Mouse (Mus musculus) adrenal gland (tissue): Measurements from ENCODE around the gene Foxp1.

ENCODE experiments used
- intact Hi-C: fragments of 180-260 bp; cut with DNase I; formaldehyde crosslinking; loops from one replicate; pipeline ENCODE4 v1.15.1; 2025

Foxp1 gene

DNA sequence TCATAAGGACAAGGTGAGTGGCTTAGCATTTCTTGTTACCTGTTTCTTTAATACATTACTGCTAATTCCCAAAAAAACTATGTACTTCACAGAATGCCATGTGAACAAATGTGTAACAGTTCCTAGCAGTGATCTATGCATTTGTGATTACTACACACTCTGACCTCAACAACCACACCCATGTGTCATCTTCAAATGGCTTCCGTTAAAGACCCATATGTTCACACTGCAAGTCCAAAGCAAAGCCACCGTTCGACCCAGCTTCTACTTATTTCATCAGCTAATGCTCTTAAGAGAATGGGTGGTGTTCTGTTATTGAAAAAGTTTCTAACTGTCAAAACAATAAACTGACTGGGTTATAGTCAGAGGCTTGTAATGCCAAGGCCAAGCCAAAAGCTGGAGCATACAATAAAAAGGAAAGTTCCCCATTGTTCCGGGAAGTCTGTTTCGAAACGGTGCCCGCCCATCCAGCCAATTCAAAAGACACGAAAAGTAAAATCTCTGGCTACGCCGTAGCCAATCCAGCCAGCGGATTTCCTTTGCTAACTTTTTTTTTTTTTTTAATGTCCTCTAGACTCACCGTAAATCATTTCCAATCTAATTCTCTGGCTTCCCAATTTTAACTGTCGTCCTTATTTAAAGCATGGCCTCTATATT lies 187.2 kb downstream of the Foxp1 start:
- intact Hi-C loops: no loop called here

DNA sequence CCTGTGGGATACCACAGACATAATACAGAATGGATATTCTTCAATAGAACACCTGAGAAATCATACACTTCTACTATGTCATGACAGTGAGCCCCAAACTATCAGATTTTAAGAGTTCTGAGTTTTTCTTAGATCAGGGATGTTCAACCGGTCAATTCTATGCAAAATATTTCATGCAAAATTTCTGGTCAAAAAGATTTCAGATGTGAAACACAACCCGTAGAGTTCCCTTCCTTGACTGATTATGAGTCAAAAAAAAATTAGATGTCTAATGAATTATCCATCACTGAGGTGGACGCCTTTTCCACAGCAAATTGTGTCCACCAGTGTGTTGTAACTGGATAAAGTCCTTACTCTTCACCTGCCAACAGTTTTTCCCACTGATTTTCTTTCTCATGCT lies 188.3 kb downstream of the Foxp1 start:
- intact Hi-C loops: no loop called here

DNA sequence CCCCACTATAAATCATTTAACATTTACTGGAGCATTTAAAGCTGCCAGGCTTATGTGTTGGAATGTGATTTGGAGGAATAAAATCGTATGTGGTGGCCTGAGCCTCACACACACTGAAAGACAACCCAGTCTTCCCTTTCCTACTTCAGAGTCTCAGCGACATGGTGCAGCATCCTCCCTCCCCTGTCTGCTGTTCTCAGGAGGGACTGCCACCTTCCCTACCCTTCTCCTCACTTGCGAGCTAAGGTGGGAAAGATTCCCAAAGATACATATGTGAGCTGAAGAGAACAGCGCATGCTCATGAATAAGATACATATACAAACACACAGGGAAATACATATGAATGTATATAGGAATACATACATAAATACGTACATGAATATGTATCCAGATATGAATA lies 189.4 kb downstream of the Foxp1 start:
- intact Hi-C loops: no loop called here

DNA sequence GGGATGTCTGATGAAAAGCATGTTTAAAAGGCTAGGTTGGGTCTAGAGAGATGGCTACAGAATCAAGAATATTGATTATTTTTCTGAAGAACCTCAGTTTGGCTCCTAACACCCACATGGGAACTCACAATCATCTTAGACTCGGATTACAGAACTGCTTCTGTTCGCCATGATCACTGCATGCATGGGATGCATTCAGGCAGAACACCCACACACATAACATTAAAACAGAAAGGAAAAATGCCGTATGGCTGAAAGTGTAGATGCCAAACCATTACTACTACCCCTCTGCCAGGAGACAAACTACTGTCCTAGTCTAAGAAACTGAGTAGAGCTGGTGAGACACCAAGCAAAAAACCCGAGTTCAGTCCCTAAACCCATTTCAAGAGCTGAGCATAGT lies 192.4 kb downstream of the Foxp1 start:
- intact Hi-C loops: no loop called here

DNA sequence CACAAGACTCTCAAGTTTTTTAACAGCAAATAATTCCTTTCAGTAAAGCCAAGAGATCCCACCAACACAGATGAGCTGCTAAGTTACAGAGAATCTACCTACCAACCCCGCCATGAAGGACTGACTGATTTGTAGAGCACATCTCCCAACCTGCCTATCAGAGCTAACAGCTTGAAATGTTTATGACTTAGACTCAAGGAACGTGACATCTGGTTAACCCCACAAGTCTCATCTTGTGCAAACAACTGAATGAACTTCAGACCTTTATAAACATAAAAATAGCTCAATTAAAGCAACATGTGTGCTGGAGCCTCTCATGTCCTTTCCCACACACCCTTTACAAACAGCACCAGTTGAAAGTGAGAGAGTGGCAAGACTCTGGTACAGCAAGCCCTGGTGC lies 193.9 kb downstream of the Foxp1 start:
- intact Hi-C loops: no loop called here

DNA sequence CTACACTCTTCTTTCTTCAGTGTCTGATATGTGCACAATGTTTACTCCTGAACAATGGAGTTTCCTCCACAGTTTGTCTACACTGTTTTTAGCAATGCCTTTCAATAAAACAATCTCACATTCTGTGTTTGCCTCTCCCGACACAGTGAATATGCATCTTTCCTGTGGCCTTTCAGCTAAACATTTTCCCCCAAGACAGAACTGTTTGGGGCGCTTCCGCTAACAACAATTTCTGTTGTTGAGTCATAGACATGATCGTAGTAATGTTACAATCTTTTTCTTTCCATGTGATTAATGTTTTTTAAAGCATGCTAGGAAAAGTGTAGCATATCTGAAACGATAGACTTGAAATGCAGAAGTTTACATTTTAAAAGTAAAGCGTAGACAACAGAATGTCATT lies 194.4 kb downstream of the Foxp1 start:
- intact Hi-C loops: no loop called here

DNA sequence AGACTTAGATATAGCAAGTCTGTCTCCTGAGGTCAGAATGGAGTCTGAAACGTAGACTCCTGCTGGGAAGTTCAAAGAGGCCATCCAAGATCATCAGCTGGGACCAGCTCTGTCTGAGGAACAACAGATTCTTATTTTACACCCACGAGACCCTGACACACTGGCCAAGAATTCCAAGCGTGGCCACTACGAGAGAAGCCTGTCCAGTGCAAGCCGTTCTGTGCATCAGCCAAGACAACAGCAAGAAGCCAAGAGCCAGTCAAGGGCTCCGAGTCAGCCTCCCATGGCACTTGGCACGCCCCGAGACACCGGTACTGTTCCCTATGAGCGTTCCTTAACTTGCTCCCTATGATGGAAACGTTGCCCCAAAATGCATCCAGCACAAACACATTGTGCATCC lies 194.8 kb downstream of the Foxp1 start:
- intact Hi-C loops: no loop called here

DNA sequence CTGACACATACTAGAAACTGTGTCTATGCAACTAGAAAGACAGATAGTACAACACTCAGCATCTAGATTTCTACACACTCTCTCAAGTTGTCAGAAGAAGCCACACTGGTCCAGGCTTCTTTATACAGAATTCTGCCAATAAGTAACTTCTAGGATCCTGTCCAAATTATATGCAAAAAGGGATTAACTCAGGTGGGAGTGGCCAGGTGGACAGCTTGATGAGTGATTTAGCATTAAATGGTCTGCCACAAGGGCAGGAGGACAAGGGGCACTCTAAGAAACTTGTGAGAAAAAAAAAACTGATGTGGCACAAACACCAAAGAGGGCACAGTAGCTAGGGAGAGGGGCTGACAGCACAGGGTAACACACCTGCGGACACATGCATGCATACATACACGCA lies 196.6 kb downstream of the Foxp1 start:
- intact Hi-C loops: no loop called here

DNA sequence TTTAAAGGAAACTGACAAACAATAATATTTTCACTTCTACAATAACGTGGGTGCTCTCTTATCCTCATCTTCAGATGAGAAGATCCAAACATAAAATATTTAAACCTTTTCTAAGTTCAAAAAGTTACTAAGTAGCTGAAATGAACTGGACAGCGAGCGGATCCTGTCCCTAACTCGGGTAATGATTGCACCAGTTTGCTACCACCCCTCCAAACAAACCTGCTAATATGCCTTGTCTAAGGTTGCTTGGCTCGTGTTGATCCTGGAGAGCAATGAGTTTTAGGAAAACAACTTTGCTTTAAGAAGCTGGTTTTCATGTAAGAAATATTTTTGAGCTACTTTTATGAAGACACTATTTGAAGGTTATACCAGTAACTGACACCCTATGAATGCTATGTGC lies 197.1 kb downstream of the Foxp1 start:
- intact Hi-C loops: no loop called here

DNA sequence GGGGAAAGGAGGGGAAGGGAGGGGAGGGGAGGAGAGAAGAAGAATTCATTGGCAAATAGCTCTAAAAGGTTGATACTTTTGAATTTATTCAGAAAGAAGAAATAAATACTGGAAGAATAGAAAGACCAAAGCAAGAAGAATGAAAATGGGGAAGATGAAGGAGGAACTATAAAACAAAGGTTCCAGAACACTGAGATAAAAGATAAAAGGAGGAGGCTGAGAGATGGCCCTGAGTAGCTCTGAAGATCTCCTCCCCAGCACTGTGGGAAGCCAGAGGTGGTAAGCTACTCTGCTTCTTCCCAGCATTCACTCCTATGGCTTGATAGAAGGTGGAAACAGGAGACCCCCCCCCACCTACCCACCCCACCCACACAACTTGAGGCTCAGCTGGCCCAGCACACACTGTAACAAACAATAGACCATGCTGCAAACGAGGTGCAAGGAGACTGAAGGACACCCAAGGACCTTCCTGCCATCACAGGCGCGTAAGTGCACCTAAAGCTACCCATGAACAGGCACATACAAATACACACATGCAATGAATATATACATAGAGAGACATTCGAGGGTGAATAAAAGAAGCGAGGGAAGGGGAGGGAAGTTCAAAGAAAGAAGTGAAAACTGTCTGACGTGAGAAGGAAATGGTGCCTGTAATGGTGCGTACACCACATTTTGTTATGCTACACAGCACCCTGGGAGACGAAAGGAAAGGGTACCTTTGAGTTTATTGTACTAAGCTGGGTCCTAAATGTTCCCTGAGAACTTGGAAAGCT lies 200.2 kb downstream of the Foxp1 start:
- intact Hi-C loops: no loop called here

DNA sequence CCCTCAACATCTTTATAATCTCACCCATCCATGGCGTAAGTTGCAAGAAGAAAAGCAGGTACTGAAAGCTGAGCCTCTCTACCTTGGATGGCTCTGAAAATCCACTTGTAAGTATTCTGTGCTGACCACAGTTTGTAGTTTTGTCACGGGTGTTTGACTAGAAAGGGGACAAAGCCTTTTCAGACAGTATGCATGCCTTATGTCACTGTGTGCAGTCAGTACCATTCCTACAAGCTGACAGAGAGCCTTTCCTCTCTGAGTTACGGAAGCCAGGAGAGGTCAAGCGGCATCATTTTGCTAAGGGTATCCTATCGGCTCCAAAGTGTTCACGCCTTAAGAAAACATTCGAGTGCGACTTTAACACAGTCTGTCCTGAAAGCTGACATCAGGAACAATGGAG lies 202.1 kb downstream of the Foxp1 start:
- intact Hi-C loops: no loop called here

DNA sequence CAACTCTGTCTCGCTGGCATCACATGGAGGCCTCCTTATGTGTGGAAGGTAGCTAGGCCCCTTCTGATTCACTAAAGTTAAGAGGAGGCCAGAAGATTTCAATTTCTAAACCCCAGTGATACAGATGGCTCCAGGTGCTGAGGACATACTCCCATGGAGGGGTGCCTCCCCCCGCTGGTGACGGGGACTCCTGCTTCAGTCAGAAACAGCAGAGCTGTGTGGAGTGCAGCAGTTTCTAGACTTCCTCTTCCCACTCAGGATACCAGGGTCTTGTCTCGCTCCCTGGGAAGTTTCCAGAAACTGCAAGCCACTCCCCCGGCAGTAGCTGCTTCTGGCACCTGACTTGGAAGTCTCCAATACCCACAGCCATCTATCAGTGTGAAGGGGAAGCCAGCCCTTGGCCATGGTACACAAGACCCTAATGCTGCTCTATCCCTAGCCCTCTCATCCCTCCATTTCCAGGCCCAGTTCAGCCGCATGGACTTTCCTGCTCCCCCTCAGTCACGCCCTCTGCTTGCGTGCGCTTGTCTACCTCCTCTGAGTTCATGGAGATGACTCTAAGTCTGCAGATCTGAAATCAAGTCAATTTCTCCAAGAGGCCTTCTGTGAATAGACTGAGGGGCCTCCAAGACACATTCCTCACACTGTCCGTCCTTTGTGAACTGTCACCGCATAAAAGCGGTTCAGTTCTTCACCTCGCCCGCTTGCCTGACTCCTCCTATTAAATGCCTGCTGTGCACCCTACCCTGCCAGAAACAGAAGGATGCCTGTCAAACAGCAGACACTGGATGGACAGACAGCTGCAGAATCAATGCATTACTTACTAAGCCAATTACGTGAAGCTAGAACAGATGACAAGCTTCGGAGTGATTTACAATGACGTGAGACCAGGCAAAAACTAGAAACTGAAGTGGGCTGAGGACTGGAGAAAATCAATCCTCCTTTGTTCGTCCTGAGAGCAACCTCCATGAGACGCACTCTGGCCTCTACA lies 202.8 kb downstream of the Foxp1 start:
- intact Hi-C loops: no loop called here

DNA sequence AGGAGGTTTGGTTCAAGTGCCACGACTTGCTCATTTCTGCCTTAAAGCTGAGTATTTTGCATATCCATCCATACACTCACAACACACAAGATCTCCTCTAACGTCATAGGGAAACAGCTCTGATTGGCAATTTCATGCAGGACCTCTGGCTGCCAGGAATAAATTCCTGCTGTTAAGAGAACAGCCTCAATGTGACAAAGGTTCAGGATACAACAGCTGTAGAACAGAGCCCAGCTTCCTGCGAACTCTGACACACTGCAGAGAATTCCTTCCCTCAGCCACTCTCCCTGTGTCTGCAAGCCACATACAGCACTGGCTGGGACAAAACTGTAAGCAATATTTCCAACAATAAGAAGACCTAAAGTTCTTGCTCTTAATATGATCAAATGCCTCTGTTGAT lies 207.8 kb downstream of the Foxp1 start:
- intact Hi-C loops: no loop called here

DNA sequence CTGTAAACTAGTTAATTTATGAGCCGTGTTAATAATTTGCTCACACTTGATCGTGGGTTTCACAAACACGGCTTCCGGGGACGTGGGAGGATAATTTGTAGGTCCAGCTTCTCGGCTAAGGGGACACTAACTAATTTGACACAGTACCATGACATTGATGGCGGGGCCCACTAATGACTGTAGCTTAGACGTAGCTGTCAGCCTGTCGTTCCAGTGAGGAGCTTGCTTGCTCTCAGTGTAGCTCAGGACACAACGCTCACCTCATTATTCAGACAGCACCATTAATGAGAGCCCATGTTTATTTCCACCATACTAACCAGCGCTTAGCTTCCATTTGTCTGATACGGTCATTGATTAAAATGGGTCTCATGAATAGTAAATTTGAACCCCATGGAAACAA lies 212.0 kb downstream of the Foxp1 start:
- intact Hi-C loops: no loop called here

DNA sequence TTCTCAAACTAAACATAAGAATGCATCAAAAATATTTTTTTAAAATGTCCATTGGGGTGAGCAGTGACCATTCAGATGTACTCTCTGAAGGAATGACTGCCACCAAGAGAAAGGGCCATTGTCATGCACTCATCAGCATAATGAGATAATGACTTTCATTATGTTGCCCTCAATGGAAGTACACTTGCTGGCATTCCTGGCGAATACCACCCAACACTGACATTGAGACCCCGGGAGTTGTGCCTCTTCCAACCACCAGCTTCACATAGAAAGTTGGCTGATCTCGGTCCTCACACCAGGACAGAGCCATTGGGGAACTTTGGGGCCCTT lies 212.4 kb downstream of the Foxp1 start:
- intact Hi-C loops: no loop called here

DNA sequence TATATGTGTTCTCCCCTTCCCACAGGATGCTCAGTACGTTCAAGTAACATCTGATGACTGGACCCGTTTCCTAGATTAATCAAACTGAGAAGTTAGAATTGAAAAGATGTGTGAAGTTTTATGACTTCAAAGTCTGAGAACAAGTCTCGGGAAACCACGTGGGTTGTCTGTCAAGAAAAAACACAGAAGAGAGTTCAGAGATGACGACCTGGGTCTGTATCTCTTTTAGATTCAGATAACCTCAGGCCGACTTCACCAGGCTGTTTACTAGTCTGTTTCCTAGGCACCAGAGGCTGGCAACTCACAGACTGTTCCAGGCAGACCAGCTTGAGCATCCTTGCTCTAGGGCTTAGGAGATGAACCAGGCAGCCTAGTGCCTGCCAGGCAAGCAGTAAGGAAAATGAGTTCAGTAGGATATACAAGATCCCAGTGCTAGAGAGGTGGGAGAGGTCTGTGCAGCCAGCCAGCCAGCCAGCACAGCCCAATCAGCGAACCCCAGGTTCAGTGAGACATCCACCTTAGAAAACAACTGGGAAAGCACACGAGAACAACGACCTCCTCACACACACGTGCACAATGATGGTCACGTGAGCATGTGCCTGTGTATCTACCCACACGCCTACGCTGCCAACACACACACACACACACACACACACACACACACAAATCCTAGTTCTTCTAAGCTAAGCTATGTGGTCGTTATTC lies 212.9 kb downstream of the Foxp1 start:
- intact Hi-C loops: no loop called here

DNA sequence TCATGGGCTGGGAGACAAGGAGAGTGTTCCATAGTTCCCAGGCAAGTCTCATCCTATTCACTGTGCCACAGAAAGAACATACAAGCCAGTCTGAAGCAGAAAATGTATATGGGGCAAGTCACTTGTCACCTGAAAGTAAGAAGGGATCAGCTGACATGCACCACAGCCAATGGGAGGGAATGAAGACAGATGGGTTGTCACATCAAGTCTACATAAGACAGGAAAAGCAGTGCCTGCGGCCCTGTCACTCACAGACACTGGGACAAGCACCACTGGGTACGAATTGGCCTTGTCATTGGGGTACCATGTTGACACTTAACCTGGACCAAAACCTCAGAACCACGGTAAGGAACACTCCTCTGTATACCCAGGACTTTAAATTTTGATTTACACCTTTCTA lies 216.8 kb downstream of the Foxp1 start:
- intact Hi-C loops: no loop called here

DNA sequence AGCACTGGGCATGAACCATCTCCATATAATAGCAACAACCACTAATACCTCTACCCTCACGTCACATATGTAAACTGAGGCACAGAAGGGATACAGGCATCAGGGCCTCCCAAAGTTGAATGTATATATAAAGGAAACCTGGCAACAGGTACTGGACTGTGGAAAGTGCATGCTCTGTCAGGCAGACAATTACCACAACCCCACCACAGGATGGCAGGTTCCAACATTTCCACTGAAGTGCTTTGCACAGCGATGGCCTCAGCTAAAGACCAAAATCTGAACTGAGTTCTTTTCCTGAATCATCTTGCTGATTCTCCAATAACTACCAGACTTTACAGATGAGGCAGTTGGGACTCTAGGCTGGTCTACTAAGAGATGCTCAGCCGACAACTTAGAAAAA lies 217.3 kb downstream of the Foxp1 start:
- intact Hi-C loops: no loop called here

DNA sequence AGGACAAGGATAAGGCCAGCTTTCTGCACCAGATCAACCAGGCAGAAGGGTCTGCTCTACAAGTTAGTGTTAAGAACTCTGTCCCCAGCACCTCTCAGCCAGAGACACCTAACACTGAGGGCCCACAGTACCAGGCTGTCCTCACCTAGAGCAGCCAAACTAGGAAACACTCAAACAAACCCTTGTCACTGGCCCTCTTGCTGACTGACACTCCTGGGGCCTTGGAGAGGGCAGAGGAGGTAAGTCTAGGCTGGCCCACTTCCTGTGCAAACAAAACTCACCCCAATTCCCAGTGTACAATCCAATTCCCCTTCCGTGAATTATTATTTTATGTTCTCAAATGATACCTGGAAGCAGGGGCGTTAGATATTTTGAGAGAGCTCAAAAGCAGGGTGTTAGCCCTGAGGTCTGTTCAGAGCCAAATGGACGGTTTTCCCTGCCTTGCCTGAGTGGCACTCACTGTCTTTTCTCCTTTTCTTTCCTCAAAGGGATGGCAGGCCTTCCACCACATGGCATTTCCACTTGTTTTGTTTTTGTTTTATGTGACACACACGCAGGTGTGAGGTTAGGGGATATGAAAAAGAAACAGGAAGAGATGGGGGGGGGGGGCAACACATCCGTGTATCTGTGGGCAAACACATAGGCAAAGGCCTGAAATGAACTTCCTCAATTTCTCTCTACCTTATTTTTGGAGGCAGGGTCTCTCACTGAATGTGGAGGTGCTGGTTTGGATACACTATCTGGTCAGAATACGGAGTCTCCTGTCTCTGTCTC lies 219.7 kb downstream of the Foxp1 start:
- intact Hi-C loops: no loop called here

DNA sequence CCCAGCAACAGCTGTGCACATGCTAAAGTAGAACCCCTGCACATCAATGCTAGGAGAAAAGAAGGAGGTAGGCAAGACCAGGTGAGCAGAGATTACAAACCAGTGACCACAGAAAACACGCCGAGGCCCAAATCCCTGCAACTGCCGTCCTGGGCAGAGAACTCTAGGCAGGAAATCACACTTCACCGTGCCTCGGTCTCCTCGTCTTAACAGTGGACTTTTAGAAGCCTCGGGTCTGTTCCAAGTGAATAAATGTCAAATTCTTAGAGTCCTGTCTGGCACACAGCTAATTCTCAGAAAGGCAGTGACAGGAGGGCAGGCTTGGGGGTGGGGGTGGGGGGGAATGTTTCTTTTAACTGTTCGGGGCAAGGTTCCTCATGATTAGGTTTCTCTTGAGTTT lies 220.6 kb downstream of the Foxp1 start:
- intact Hi-C loops: no loop called here

DNA sequence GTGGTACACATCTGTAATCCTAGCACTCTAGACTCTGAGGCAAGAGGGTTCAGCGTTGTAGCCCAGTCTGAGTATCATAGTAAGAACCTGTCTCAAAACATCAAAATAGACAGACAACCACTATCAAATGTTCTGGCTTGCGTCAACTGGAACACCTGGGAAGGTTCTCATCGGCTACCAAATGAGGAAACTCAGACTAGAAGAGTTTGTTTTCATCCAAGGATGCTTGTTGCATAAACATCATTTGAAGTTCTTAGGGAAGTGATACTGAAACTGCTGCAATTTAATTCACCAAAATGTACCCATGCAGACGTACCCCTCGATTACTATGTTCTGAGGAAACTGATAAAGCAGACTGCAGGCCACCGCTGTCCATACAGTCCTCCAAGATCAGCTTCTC lies 222.3 kb downstream of the Foxp1 start:
- intact Hi-C loops: no loop called here
